Comparison of ENCODE assay signal across 20 mouse cellular contexts in genomic region chr13:69906802-69907537, GRCm38 (mm10).
DNase-seq lines count a peak whose midpoint lies in the region; ATAC-seq lines count a peak whose summit lies in the region.
"Had no signal": no experiment of that assay in that cellular context is flagged by ENCODE, and none has a peak within 500 bp of the region (broad histone marks: within the 10 kb centered on the region; RNA-seq: fewer than 3 reads in every experiment).

No protein-coding gene starts in this region.

- H3K36me3 ChIP-seq in neural tube, embryonic 15.5 days = no peaks in the 10 kb centered on the region
- H3K36me3 ChIP-seq in hindbrain, embryonic 15.5 days = no peaks in the 10 kb centered on the region
- no peaks in the 10 kb centered on the region for H3K36me3 ChIP-seq in forebrain, embryonic 10.5 days (replicated peaks)
- H3K36me3 ChIP-seq: embryonic facial prominence, embryonic 10.5 days; forebrain, embryonic 12.5 days; limb, embryonic 12.5 days; liver, embryonic 12.5 days had no signal

- H3K9ac ChIP-seq in neural tube, embryonic 15.5 days (replicated peaks) = no peak overlapping the region
- H3K9ac ChIP-seq in hindbrain, embryonic 15.5 days = no peak overlapping the region
- H3K9ac ChIP-seq: forebrain, embryonic 12.5 days; limb, embryonic 12.5 days; liver, embryonic 12.5 days had no signal

- peak; percentile 7 to 19 for DNase-seq in cerebellum, postnatal 10 days
- no peak for DNase-seq in cerebellum, adult 11 months
- DNase-seq in neural tube, embryonic 10.5 days (ENCODE audit: extremely low spot score, low spot score) = peak; percentile 17
- DNase-seq in forebrain, embryonic 10.5 days (ENCODE audit: extremely low spot score, low spot score) = no peak
- DNase-seq in kidney, adult 11 months = no peak
- DNase-seq: adrenal gland, postnatal 14 days; cerebellum, postnatal 14 days; gastrocnemius, postnatal 14 days; kidney, adult 8-10 months; kidney, postnatal 25 days; lung, adult 2 months had no signal

- H3K27me3 ChIP-seq in neural tube, embryonic 15.5 days (replicated peaks) = no peaks in the 10 kb centered on the region
- no peaks in the 10 kb centered on the region for H3K27me3 ChIP-seq in hindbrain, embryonic 15.5 days
- no peaks in the 10 kb centered on the region for H3K27me3 ChIP-seq in forebrain, embryonic 10.5 days (ENCODE audit: poor library complexity, severe bottlenecking)
- H3K27me3 ChIP-seq: forebrain, embryonic 12.5 days; liver, embryonic 12.5 days; megakaryocyte, embryonic 14.5 days; Patski had no signal

- H3K4me1 ChIP-seq in neural tube, embryonic 15.5 days = peaks cover 8% of the 10 kb centered on the region; the same call in 1 of the 2 replicates
- peaks cover 8% of the 10 kb centered on the region for H3K4me1 ChIP-seq in hindbrain, embryonic 15.5 days (replicated peaks)
- H3K4me1 ChIP-seq in forebrain, embryonic 10.5 days = no peaks in the 10 kb centered on the region
- H3K4me1 ChIP-seq: embryonic facial prominence, embryonic 10.5 days; forebrain, embryonic 12.5 days; limb, embryonic 12.5 days; liver, embryonic 12.5 days; megakaryocyte, embryonic 14.5 days had no signal

- no peak overlapping the region for H3K4me3 ChIP-seq in neural tube, embryonic 15.5 days (replicated peaks)
- H3K4me3 ChIP-seq in hindbrain, embryonic 15.5 days = no peak overlapping the region
- no peak overlapping the region for H3K4me3 ChIP-seq in forebrain, embryonic 10.5 days
- H3K4me3 ChIP-seq: embryonic facial prominence, embryonic 10.5 days; forebrain, embryonic 12.5 days; limb, embryonic 12.5 days; liver, embryonic 12.5 days; megakaryocyte, embryonic 14.5 days had no signal

- WGBS in neural tube, embryonic 15.5 days = 53% methylated on average over 15 of the region's 15 CpGs
- 47% methylated on average over 15 of the region's 15 CpGs for WGBS in hindbrain, embryonic 15.5 days
- WGBS in forebrain, embryonic 10.5 days = 83% methylated on average over 15 of the region's 15 CpGs

- no peak overlapping the region for H3K4me2 ChIP-seq in neural tube, embryonic 15.5 days
- H3K4me2 ChIP-seq in hindbrain, embryonic 15.5 days = no peak overlapping the region
- H3K4me2 ChIP-seq: forebrain, embryonic 12.5 days; limb, embryonic 12.5 days; liver, embryonic 12.5 days had no signal

- no peak for ATAC-seq in neural tube, embryonic 15.5 days (ENCODE audit: low FRiP score)
- ATAC-seq in hindbrain, embryonic 15.5 days (ENCODE audit: low FRiP score, low read depth) = peak; percentile 81; the same call in 1 of the 2 replicates
- no peak for ATAC-seq in frontal cortex, adult (ENCODE audit: low TSS enrichment)
- ATAC-seq: liver, embryonic 12.5 days; Patski had no signal

- no peak overlapping the region for H3K27ac ChIP-seq in neural tube, embryonic 15.5 days (replicated peaks)
- no peak overlapping the region for H3K27ac ChIP-seq in hindbrain, embryonic 15.5 days (replicated peaks)
- H3K27ac ChIP-seq in forebrain, embryonic 10.5 days = no peak overlapping the region
- H3K27ac ChIP-seq: embryonic facial prominence, embryonic 10.5 days; forebrain, embryonic 12.5 days; limb, embryonic 12.5 days; liver, embryonic 12.5 days had no signal

- no peaks in the 10 kb centered on the region for H3K9me3 ChIP-seq in neural tube, embryonic 15.5 days (replicated peaks)
- H3K9me3 ChIP-seq in hindbrain, embryonic 15.5 days = no peaks in the 10 kb centered on the region
- H3K9me3 ChIP-seq in forebrain, embryonic 10.5 days = no peaks in the 10 kb centered on the region
- H3K9me3 ChIP-seq: embryonic facial prominence, embryonic 10.5 days; forebrain, embryonic 12.5 days; limb, embryonic 12.5 days; liver, embryonic 12.5 days had no signal

Comparison
In these comparisons a context has a peak if more than half of its experiments do, and no peak if none do; other contexts are left out.
1. DNase-seq: peak in cerebellum, postnatal 10 days (2 of 2) and neural tube, embryonic 10.5 days (single experiment); none in cerebellum, adult 11 months (single experiment), forebrain, embryonic 10.5 days (single experiment) and kidney, adult 11 months (single experiment).